Mouse (Mus musculus): ENCODE results near the gene Wdr12.
"Not testable (repeated sequence)": the region's sequence is repeated elsewhere in the genome, so short reads cannot be mapped to it uniquely, and the experiment has no call there.

The Wdr12 gene

GRCm38 (mm10) chr1:60076411-60076810, 22.0 kb downstream of the Wdr12 start:
- Histone ChIP-seq H3K4me1 (replicated peaks; ENCODE audit: low read depth, low read length) (peaks cover 41% of the 10 kb centered on the region), H3K27me3 (ENCODE audit: insufficient read depth, low read length) (no peaks in the 10 kb centered on the region), H3K36me3 (ENCODE audit: insufficient read depth, low read length) (peaks cover 66% of the 10 kb centered on the region), H3K4me3 (replicated peaks; ENCODE audit: low read length) (no peak overlapping the region), H3K9me3 (ENCODE audit: low read length) (no peaks in the 10 kb centered on the region)
- TF ChIP-seq CTCF (conservative IDR thresholded peaks at IDR 0.05; ENCODE audit: low read length): no peak
- TF ChIP-seq NANOG (IDR thresholded peaks at IDR 0.05; ENCODE audit: borderline replicate concordance, low read length): no peak
- no peak for TF ChIP-seq POU5F1 (IDR thresholded peaks at IDR 0.05; ENCODE audit: borderline replicate concordance, low read length)

GRCm38 (mm10) chr1:60075590-60075989, 22.9 kb downstream of the Wdr12 start:
- H3K27me3 ChIP-seq (ENCODE audit: insufficient read depth, low read length): no peaks in the 10 kb centered on the region
- no peaks in the 10 kb centered on the region for H3K9me3 ChIP-seq (ENCODE audit: low read length)
- H3K4me3 ChIP-seq (replicated peaks; ENCODE audit: low read length): no peak overlapping the region
- peaks cover 61% of the 10 kb centered on the region for H3K36me3 ChIP-seq (ENCODE audit: insufficient read depth, low read length)
- TF ChIP-seq NANOG (IDR thresholded peaks at IDR 0.05; ENCODE audit: borderline replicate concordance, low read length) (no peak), POU5F1 (IDR thresholded peaks at IDR 0.05; ENCODE audit: borderline replicate concordance, low read length) (no peak), CTCF (conservative IDR thresholded peaks at IDR 0.05; ENCODE audit: low read length) (no peak)
- H3K4me1 ChIP-seq (replicated peaks; ENCODE audit: low read depth, low read length): peaks cover 41% of the 10 kb centered on the region

GRCm38 (mm10) chr1:60074935-60075334, 23.5 kb downstream of the Wdr12 start:
- Histone ChIP-seq H3K36me3 (ENCODE audit: insufficient read depth, low read length) (peaks cover 56% of the 10 kb centered on the region), H3K9me3 (ENCODE audit: low read length) (no peaks in the 10 kb centered on the region), H3K4me1 (replicated peaks; ENCODE audit: low read depth, low read length) (peaks cover 41% of the 10 kb centered on the region), H3K27me3 (ENCODE audit: insufficient read depth, low read length) (no peaks in the 10 kb centered on the region), H3K4me3 (replicated peaks; ENCODE audit: low read length) (no peak overlapping the region)
- TF ChIP-seq NANOG (IDR thresholded peaks at IDR 0.05; ENCODE audit: borderline replicate concordance, low read length) (no peak), POU5F1 (IDR thresholded peaks at IDR 0.05; ENCODE audit: borderline replicate concordance, low read length) (no peak), CTCF (conservative IDR thresholded peaks at IDR 0.05; ENCODE audit: low read length) (no peak)

- not testable (repeated sequence) for H3K4me3 ChIP-seq (replicated peaks; ENCODE audit: low read length); H3K4me1 ChIP-seq (replicated peaks; ENCODE audit: low read depth, low read length); H3K9me3 ChIP-seq (ENCODE audit: low read length); H3K27me3 ChIP-seq (ENCODE audit: insufficient read depth, low read length)
- H3K36me3 ChIP-seq (ENCODE audit: insufficient read depth, low read length): peaks cover 21% of the 10 kb centered on the region
Observed at GRCm38 (mm10) chr1:60070725-60071124, 27.7 kb downstream of the Wdr12 start.

- Histone ChIP-seq H3K27me3 (ENCODE audit: insufficient read depth, low read length) (no peaks in the 10 kb centered on the region), H3K36me3 (ENCODE audit: insufficient read depth, low read length) (no peaks in the 10 kb centered on the region), H3K4me3 (replicated peaks; ENCODE audit: low read length) (no peak overlapping the region), H3K4me1 (replicated peaks; ENCODE audit: low read depth, low read length) (peaks cover 17% of the 10 kb centered on the region), H3K9me3 (ENCODE audit: low read length) (peaks cover 6% of the 10 kb centered on the region; the same call in 1 of the 2 replicates)
- TF ChIP-seq NANOG (IDR thresholded peaks at IDR 0.05; ENCODE audit: borderline replicate concordance, low read length) (peak; percentile 46; the same call in 1 of the 2 replicates), POU5F1 (IDR thresholded peaks at IDR 0.05; ENCODE audit: borderline replicate concordance, low read length) (peak; percentile 86; the same call in 1 of the 2 replicates), CTCF (conservative IDR thresholded peaks at IDR 0.05; ENCODE audit: low read length) (no peak)
Observed at GRCm38 (mm10) chr1:60056310-60056709, 42.1 kb downstream of the Wdr12 start.

- H3K4me1 ChIP-seq (replicated peaks; ENCODE audit: low read depth, low read length): peaks cover 17% of the 10 kb centered on the region
- H3K9me3 ChIP-seq (ENCODE audit: low read length): peaks cover 6% of the 10 kb centered on the region; the same call in 1 of the 2 replicates
- no peak overlapping the region for H3K4me3 ChIP-seq (replicated peaks; ENCODE audit: low read length)
- no peak for TF ChIP-seq NANOG (IDR thresholded peaks at IDR 0.05; ENCODE audit: borderline replicate concordance, low read length)
- peak; percentile 98 for TF ChIP-seq CTCF (conservative IDR thresholded peaks at IDR 0.05; ENCODE audit: low read length)
- H3K27me3 ChIP-seq (ENCODE audit: insufficient read depth, low read length): no peaks in the 10 kb centered on the region
- H3K36me3 ChIP-seq (ENCODE audit: insufficient read depth, low read length): no peaks in the 10 kb centered on the region
Observed at GRCm38 (mm10) chr1:60054659-60055058, 43.8 kb downstream of the Wdr12 start.

- H3K4me1 ChIP-seq (replicated peaks; ENCODE audit: low read depth, low read length); H3K36me3 ChIP-seq (ENCODE audit: insufficient read depth, low read length); H3K4me3 ChIP-seq (replicated peaks; ENCODE audit: low read length): not testable (repeated sequence)
- Histone ChIP-seq H3K27me3 (ENCODE audit: insufficient read depth, low read length) (peaks cover 12% of the 10 kb centered on the region), H3K9me3 (ENCODE audit: low read length) (peaks cover 26% of the 10 kb centered on the region)
Observed at GRCm38 (mm10) chr1:60047481-60047880, 51.0 kb downstream of the Wdr12 start.

- Histone ChIP-seq H3K36me3 (ENCODE audit: insufficient read depth, low read length) (no peaks in the 10 kb centered on the region), H3K27me3 (ENCODE audit: insufficient read depth, low read length) (peaks cover 20% of the 10 kb centered on the region), H3K4me3 (replicated peaks; ENCODE audit: low read length) (no peak overlapping the region), H3K9me3 (ENCODE audit: low read length) (peaks cover 26% of the 10 kb centered on the region), H3K4me1 (replicated peaks; ENCODE audit: low read depth, low read length) (peaks cover 4% of the 10 kb centered on the region; the same call in 1 of the 2 replicates)
- no peak for TF ChIP-seq POU5F1 (IDR thresholded peaks at IDR 0.05; ENCODE audit: borderline replicate concordance, low read length)
- no peak for TF ChIP-seq CTCF (conservative IDR thresholded peaks at IDR 0.05; ENCODE audit: low read length)
- no peak for TF ChIP-seq NANOG (IDR thresholded peaks at IDR 0.05; ENCODE audit: borderline replicate concordance, low read length)
Observed at GRCm38 (mm10) chr1:60044595-60044994, 53.9 kb downstream of the Wdr12 start.

- no peaks in the 10 kb centered on the region for H3K36me3 ChIP-seq (ENCODE audit: insufficient read depth, low read length)
- H3K9me3 ChIP-seq (ENCODE audit: low read length): peaks cover 14% of the 10 kb centered on the region
- H3K4me1 ChIP-seq (replicated peaks; ENCODE audit: low read depth, low read length): peaks cover 4% of the 10 kb centered on the region; the same call in 1 of the 2 replicates
- H3K27me3 ChIP-seq (ENCODE audit: insufficient read depth, low read length): peaks cover 20% of the 10 kb centered on the region
- no peak for TF ChIP-seq POU5F1 (IDR thresholded peaks at IDR 0.05; ENCODE audit: borderline replicate concordance, low read length)
- TF ChIP-seq CTCF (conservative IDR thresholded peaks at IDR 0.05; ENCODE audit: low read length): no peak
- no peak for TF ChIP-seq NANOG (IDR thresholded peaks at IDR 0.05; ENCODE audit: borderline replicate concordance, low read length)
- peak within 1 kb of the TSS; percentile 82 for H3K4me3 ChIP-seq (replicated peaks; ENCODE audit: low read length)
Observed at GRCm38 (mm10) chr1:60042796-60043469, 55.5 kb downstream of the Wdr12 start, which contains the start of gene Ica1l. Gene Ica1l, minus strand, starts transcription at chr1:60043184.
